Mouse (Mus musculus) Patski (cell line): Measurements from ENCODE around the gene Ermard. TPM values are rescaled to one million over a fixed set of nuclear protein-coding genes. Genes with fewer than 3 reads are reported as not detected.
"Not testable (repeated sequence)": the region's sequence is repeated elsewhere in the genome, so short reads cannot be mapped to it uniquely, and the experiment has no call there.

Source experiments
- ATAC-seq: fragments of 100-300 bp; one replicate; pipeline ENCODE4 v1.8.0; 2021
- CTCF ChIA-PET: fragments of 350-600 bp; sonication (Branson Sonifier 250); formaldehyde crosslinking; loops from one replicate; lab custom pipeline; 2022; ENCODE audit warnings: inconsistent platforms; lab: Charles Lee
- POLR2A ChIA-PET: fragments of 350-600 bp; sonication (Branson Sonifier 250); formaldehyde crosslinking; loops from one replicate; lab custom pipeline; 2022; ENCODE audit warnings: antibody characterized with exemption, inconsistent platforms; lab: Charles Lee
- DNase-seq: peaks from one replicate; pipeline ENCODE4 v3.0.0-alpha.2; 2011; ENCODE audit warnings: low read depth, low spot score
- H3K27me3 ChIP-seq: fragments of 371-371 bp; one replicate; pipeline ENCODE4 v1.5.1; 2021
- in situ Hi-C: fragments of 300-500 bp; cut with MboI; formaldehyde crosslinking; loops from 3 replicates; pipeline ENCODE4 v1.11.1; 2018; ENCODE audit warnings: low pct_unique_long_range_greater_than_20kb, mixed read lengths
- polyA plus RNA-seq: library from polyadenylated mRNA; unstranded; gene quantifications from one replicate; pipeline ENCODE4 v1.2.3, GENCODE M21; 2021

Ermard gene
- polyA plus RNA-seq, result 50.2 TPM

DNA sequence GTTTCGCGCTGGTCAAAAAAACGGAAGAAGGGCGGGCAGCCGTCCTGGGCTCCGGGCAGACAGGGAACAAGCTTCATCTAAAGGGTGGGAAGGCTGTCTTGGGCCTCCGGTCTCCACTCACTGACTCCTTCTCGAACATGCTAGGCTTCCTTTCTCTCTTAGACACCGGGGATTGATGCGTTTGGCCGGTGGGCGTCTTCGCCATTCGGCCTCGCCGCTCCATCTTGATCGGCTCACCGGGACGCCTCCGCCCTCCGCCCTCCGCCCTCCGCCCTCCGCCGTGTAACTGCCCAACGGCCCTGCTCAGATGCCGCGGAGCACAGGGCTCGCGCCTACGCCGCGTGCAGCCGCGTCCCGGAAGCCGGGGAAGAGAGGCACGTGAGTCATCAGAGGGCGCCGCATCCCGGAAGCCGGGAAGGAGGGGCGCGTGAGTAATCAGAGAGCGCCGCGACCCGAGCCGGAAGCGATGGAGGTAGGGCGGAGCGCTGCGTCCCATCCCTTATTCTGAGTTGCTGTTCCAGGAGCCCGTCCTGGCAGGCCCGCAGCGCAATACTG, at the start of gene Ermard, which contains the start of the genes Tcte3 and Gm3448:
TSS of gene Ermard (plus strand) at position 34 of the 555 bp plus-strand sequence.
TSS of gene Tcte3 (minus strand) at position 314 of the 555 bp plus-strand sequence.
TSS of gene Gm3448 (minus strand) at position 363 of the 555 bp plus-strand sequence.
- peak; percentile 93 for ATAC-seq
- in situ Hi-C loops, H3K27me3 ChIP-seq, CTCF ChIA-PET, POLR2A ChIA-PET, DNase-seq: not testable (repeated sequence)

DNA sequence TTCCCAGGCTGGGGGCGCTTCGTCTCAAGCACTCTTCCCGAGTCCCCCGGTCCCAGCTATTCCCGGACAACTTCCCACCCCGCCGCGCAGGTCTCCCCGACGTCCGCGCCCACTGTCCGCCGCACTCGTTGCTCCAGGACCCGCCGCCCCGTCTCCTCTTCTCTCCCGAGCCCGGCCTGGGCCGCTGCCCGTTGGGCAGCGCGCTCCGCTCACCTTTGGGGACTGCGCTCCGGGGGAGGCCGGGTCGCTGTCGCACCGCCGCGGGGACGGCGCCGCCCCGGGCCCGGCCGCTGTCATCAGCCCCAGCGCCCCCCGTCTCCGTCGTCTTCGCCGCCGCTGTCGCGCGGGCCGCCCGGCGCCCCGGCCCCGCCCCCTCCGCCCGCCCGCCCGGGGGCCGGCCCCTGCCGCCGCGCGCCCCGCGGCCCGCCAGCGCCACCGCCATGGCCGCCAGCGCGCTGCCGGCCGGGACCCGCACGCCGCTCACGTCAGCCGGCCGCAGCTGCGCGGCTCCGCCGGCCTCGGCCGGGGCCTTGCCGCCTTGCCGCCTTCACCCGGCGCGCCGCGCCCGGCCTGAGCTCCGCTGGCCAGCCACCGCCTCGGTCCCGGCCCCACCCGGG, 48.4 kb upstream of the Ermard start:
- POLR2A ChIA-PET, CTCF ChIA-PET, DNase-seq, in situ Hi-C loops, H3K27me3 ChIP-seq: not testable (repeated sequence)
- ATAC-seq, result peak; percentile 76

- peak; percentile 31 for ATAC-seq
- POLR2A ChIA-PET, DNase-seq, H3K27me3 ChIP-seq, in situ Hi-C loops, CTCF ChIA-PET: not testable (repeated sequence)
Observed at GRCm38 (mm10) chr17:14993139-14993832, 47.7 kb upstream of the Ermard start.

DNA sequence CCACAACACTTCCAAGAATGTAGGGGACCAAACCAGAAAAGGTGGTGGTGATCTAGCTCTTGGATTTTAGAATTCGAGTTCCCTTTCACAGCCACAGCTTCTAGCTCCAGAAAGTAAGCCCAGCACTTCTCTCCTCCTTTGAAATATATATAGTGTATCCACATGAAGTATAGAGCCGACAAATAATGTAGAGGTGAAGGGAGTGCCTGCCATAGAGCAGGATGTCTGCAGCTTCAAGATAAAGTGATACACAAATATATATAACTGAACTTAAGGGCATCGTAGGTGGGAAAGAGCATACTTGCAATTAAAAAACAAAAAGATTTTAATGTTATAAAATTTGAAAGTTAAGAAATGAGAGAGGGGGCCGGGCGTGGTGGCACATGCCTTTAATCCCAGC, 46.9 kb upstream of the Ermard start:
- H3K27me3 ChIP-seq, POLR2A ChIA-PET, ATAC-seq, CTCF ChIA-PET, in situ Hi-C loops, DNase-seq: not testable (repeated sequence)

- in situ Hi-C loops, CTCF ChIA-PET, DNase-seq, H3K27me3 ChIP-seq, POLR2A ChIA-PET, ATAC-seq: not testable (repeated sequence)
Observed at GRCm38 (mm10) chr17:15000047-15000446, 41.0 kb upstream of the Ermard start.

DNA sequence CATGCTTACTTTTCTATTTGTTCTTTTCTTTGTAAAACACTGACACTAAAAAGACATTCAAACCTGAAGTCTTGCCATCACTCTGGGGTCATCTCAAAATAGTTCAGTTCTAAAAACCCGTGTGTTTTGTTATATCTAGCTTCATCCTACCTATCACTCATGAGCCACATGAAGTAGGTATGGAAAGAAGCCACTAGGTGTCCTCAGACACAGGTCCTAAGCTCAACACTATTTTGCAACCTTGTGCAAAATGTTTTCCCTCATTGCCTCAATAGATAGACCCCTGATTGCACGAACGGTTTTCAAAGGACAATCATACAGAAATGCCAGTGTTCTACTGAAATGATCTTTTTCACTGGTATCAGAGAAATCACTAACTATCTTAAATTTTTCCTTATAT, 31.9 kb upstream of the Ermard start:
- POLR2A ChIA-PET, DNase-seq, CTCF ChIA-PET, H3K27me3 ChIP-seq, in situ Hi-C loops: not testable (repeated sequence)
- peak; percentile 73 for ATAC-seq

GRCm38 (mm10) chr17:15009706-15010413, 31.1 kb upstream of the Ermard start, which contains the start of gene Gm3435:
TSS of gene Gm3435 (plus strand) at chr17:15010176.
- H3K27me3 ChIP-seq, POLR2A ChIA-PET, DNase-seq, in situ Hi-C loops, CTCF ChIA-PET: not testable (repeated sequence)
- ATAC-seq, result peak; percentile 94

DNA sequence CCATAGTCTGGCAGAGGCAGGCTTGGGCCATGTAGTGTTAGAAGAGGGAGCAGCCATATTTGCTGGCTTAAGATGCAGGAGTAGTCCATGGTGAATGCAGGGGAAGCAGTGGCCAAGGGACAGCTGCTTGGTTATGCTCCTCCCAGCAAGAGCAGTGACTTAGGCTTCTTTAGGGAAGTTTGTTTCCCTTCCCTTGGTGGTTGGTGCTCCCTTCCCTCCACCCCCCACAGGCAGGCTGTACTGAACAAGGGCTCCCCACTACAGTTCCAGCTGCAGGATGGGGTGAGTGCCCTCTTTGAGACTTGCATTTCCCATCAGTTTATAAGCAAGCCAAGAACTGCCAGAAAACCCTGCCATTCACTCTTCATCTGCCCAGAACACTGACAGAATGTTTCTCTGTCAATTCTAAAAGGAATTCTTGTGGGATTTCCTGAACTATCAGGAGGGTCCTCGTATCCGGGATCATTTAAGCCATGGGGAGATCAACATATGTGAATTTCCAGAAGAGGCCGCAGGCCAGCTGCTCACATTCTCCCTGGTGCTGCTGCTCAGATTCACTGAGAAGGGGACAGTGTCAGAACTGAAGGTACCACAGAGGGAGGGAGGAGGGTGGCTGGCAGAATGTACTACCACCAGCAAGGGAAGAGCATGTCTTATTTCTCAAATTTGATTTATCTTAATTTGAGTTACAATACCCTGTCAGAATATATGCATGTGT, 19.3 kb upstream of the Ermard start:
- DNase-seq, H3K27me3 ChIP-seq, in situ Hi-C loops, ATAC-seq, POLR2A ChIA-PET, CTCF ChIA-PET: not testable (repeated sequence)

DNA sequence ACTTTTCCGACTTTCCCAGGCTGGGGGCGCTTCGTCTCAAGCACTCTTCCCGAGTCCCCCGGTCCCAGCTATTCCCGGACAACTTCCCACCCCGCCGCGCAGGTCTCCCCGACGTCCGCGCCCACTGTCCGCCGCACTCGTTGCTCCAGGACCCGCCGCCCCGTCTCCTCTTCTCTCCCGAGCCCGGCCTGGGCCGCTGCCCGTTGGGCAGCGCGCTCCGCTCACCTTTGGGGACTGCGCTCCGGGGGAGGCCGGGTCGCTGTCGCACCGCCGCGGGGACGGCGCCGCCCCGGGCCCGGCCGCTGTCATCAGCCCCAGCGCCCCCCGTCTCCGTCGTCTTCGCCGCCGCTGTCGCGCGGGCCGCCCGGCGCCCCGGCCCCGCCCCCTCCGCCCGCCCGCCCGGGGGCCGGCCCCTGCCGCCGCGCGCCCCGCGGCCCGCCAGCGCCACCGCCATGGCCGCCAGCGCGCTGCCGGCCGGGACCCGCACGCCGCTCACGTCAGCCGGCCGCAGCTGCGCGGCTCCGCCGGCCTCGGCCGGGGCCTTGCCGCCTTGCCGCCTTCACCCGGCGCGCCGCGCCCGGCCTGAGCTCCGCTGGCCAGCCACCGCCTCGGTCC, 17.0 kb upstream of the Ermard start:
- DNase-seq, in situ Hi-C loops, CTCF ChIA-PET, H3K27me3 ChIP-seq, POLR2A ChIA-PET: not testable (repeated sequence)
- peak; percentile 78 for ATAC-seq

DNA sequence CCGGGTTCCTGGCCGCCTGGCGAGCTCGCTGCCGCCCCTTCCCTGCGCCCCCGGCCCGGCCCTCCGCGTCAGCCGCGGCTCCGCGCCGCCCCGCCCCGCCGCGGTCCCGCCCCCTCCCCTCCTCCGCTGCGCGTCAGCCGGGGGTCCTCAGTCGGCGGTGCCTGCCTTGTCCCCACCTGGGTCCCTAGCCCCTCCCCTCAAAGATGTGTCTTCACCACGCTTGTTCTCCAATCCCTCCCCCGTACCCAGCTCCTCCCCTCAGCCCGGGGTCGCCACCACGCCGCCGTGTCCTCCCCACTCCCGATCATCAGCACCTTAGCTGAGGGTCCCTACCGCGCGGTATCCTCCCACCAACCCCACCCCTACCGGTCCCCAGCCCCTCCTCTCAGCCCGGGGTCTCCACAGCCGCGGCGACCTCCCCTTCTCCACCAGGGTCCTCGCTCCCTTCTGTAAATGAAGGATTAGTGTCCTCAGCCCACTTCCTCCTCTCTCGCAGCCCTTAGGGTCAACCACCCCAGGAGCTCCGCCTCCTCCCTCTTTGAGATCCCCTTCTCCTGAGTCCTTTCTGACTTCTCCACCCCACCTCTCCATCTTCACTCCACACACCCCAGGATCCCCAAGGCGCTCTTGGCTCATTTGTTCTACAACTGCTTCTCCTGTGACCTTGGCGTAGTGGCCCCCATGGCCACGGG, 16.4 kb upstream of the Ermard start:
- ATAC-seq, result peak; percentile 49
- in situ Hi-C loops, H3K27me3 ChIP-seq, DNase-seq, POLR2A ChIA-PET, CTCF ChIA-PET: not testable (repeated sequence)

GRCm38 (mm10) chr17:15025513-15025912, 15.5 kb upstream of the Ermard start:
- DNase-seq, ATAC-seq, POLR2A ChIA-PET, H3K27me3 ChIP-seq, in situ Hi-C loops, CTCF ChIA-PET: not testable (repeated sequence)

GRCm38 (mm10) chr17:15031414-15031813, 9.6 kb upstream of the Ermard start:
- in situ Hi-C loops, CTCF ChIA-PET, H3K27me3 ChIP-seq, ATAC-seq, DNase-seq, POLR2A ChIA-PET: not testable (repeated sequence)

- ATAC-seq, result peak; percentile 69
- in situ Hi-C loops, H3K27me3 ChIP-seq, POLR2A ChIA-PET, DNase-seq, CTCF ChIA-PET: not testable (repeated sequence)
Observed at GRCm38 (mm10) chr17:15040455-15040854, 553 bp upstream of the Ermard start.
